In the genomic region with DNA sequence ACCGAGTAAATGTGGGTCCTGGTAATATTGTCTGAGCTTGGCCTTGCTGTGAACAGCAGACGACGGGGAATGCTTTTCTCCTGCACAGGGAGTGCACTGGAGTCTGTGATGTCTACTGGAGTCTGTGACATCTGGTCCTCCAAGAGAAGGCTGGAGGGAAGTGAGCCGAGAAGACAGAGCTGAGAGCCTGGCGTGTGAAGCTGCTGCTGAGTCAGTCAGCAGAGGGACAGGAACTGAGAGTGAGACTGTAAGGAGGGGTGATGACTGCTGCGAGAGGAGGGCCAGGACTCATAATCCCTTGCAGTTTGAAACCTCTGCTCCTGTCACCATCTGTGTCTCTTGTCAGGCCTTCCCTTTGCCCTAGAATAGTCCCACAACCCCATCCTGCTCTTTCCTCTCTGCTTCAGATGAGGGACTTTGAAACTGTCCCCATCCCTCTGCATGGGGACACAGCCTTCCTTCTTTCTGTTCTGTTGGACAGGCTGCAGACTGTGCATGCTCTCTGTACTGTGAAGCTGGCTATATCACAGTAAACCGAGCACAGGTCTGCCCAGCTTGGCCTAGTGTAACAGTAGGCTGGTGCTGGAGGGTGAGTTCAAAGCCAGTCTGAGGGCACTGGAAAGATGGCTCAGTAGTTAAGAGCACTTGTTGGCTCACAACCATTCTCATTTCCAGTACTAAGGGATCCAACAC, we compare ENCODE assay signal across 24 mouse cellular contexts. TPM values are rescaled to one million over a fixed set of nuclear protein-coding genes. Genes with fewer than 3 reads are reported as not detected.
DNase-seq lines count a peak whose midpoint lies in the region; ATAC-seq and TF ChIP-seq lines count a peak whose summit lies in the region.
"Had no signal": no experiment of that assay in that cellular context is flagged by ENCODE, and none has a peak within 500 bp of the region (broad histone marks: within the 10 kb centered on the region; RNA-seq: fewer than 3 reads in every experiment).

No protein-coding gene starts in this region.

- no peaks in the 10 kb centered on the region for H3K9me3 ChIP-seq in kidney, embryonic 14.5 days (ENCODE audit: control insufficient read depth, low read length)
- no peaks in the 10 kb centered on the region for H3K9me3 ChIP-seq in MEL (replicated peaks; ENCODE audit: insufficient read depth, low read length)
- no peaks in the 10 kb centered on the region for H3K9me3 ChIP-seq in liver, embryonic 15.5 days (replicated peaks)
- H3K9me3 ChIP-seq in hindbrain, embryonic 11.5 days (ENCODE audit: control insufficient read depth, low read length) = no peaks in the 10 kb centered on the region
- H3K9me3 ChIP-seq: forebrain, embryonic 13.5 days; heart, embryonic 15.5 days; midbrain, embryonic 12.5 days; neural tube, embryonic 12.5 days; stomach, embryonic 15.5 days had no signal

- 0 out of 2 replicates have a peak overlapping the region, but pooled peaks have one; percentile 24 for H3K27ac ChIP-seq in kidney, embryonic 14.5 days (ENCODE audit: low read depth, low read length)
- H3K27ac ChIP-seq in MEL (ENCODE audit: control insufficient read depth, low read depth, low read length) = no peak overlapping the region
- H3K27ac ChIP-seq in liver, embryonic 15.5 days (replicated peaks) = peak overlapping the region; percentile 3; the same call in 1 of the 2 replicates
- H3K27ac ChIP-seq in hindbrain, embryonic 11.5 days (ENCODE audit: low read depth, low read length) = no peak overlapping the region
- H3K27ac ChIP-seq: forebrain, embryonic 13.5 days; heart, embryonic 15.5 days; hindbrain, postnatal 0 days; midbrain, embryonic 12.5 days; neural tube, embryonic 12.5 days; stomach, embryonic 15.5 days had no signal

- H3K79me2 ChIP-seq in MEL (ENCODE audit: control insufficient read depth, insufficient read depth, low read length, poor library complexity) = no peaks in the 10 kb centered on the region

- no peak for TF ChIP-seq POLR2A in MEL (IDR thresholded peaks at IDR 0.05; ENCODE audit: control insufficient read depth in 1 of 2, insufficient read depth in 1 of 2, low read depth in 1 of 2, low read length in 2 of 2, poor library complexity in 1 of 2)

- H3K4me1 ChIP-seq in kidney, embryonic 14.5 days (ENCODE audit: control insufficient read depth, insufficient read depth, low read length) = 0 out of 2 replicates have a peak, but pooled peaks cover 4% of the 10 kb centered on the region
- peaks cover 6 to 23% of the 10 kb centered on the region in 2 experiments for H3K4me1 ChIP-seq in MEL (ENCODE audit: control insufficient read depth in 1 of 2, insufficient read depth in 2 of 2, low read length in 2 of 2)
- peaks cover 49% of the 10 kb centered on the region for H3K4me1 ChIP-seq in liver, embryonic 15.5 days (replicated peaks)
- no peaks in the 10 kb centered on the region for H3K4me1 ChIP-seq in hindbrain, embryonic 11.5 days (replicated peaks; ENCODE audit: control insufficient read depth, insufficient read depth, low read length)
- H3K4me1 ChIP-seq: forebrain, embryonic 13.5 days; heart, embryonic 15.5 days; midbrain, embryonic 12.5 days; neural tube, embryonic 12.5 days; stomach, embryonic 15.5 days had no signal

- no peak for DNase-seq in kidney, postnatal 4 days
- DNase-seq in A20 (ENCODE audit: low read depth, low spot score) (peak; percentile 83), MEL (ENCODE audit: low read depth, low spot score) (peak; percentile 19)
- DNase-seq in hindbrain, embryonic 11.5 days (ENCODE audit: low spot score) = no peak
- no peak for DNase-seq in layer of hippocampus, postnatal 36 days
- DNase-seq: adrenal gland, postnatal 10 days; cerebellum, adult 11 months; cerebellum, postnatal 25 days; gastrocnemius, postnatal 14 days; kidney, adult 18-20 months; kidney, postnatal 14 days; layer of hippocampus, adult 9-11 months; lung, embryonic 14.5 days; lung, postnatal 36 days; right cerebral cortex, adult 18-20 months had no signal

- 39% methylated on average over 7 of the region's 7 CpGs for WGBS in kidney, embryonic 14.5 days
- 74% methylated on average over 7 of the region's 7 CpGs for WGBS in liver, embryonic 15.5 days (ENCODE audit: insufficient replicate concordance)
- WGBS in hindbrain, embryonic 11.5 days = 68% methylated on average over 7 of the region's 7 CpGs

- peaks cover 18% of the 10 kb centered on the region; the same call in 1 of the 2 replicates for H3K36me3 ChIP-seq in kidney, embryonic 14.5 days (ENCODE audit: control insufficient read depth, insufficient read depth, low read length)
- H3K36me3 ChIP-seq in MEL (ENCODE audit: control insufficient read depth in 1 of 2, insufficient read depth in 2 of 2, low read length in 2 of 2) = peaks cover 0 to 10% of the 10 kb centered on the region in 2 experiments; a peak in 3 of 4 replicates
- 0 out of 2 replicates have a peak, but pooled peaks cover 3% of the 10 kb centered on the region for H3K36me3 ChIP-seq in liver, embryonic 15.5 days (replicated peaks)
- H3K36me3 ChIP-seq in hindbrain, embryonic 11.5 days (ENCODE audit: control insufficient read depth, insufficient read depth, low read length) = no peaks in the 10 kb centered on the region
- H3K36me3 ChIP-seq: stomach, embryonic 15.5 days had no signal

- TF ChIP-seq RAD21 in MEL (IDR thresholded peaks at IDR 0.05; ENCODE audit: low read depth, low read length) = no peak

- no peak overlapping the region for H3K9ac ChIP-seq in kidney, embryonic 14.5 days (ENCODE audit: low read depth, low read length)
- H3K9ac ChIP-seq in MEL (ENCODE audit: control insufficient read depth, low read depth, low read length, poor library complexity, severe bottlenecking) = no peak overlapping the region
- H3K9ac ChIP-seq in liver, embryonic 15.5 days = no peak overlapping the region
- no peak overlapping the region for H3K9ac ChIP-seq in hindbrain, embryonic 11.5 days (ENCODE audit: low read depth, low read length)
- H3K9ac ChIP-seq: forebrain, embryonic 13.5 days; heart, embryonic 15.5 days; lung, embryonic 14.5 days; midbrain, embryonic 12.5 days; neural tube, embryonic 12.5 days; stomach, embryonic 15.5 days had no signal

- no peak overlapping the region for H3K4me2 ChIP-seq in kidney, embryonic 14.5 days (replicated peaks; ENCODE audit: low read depth, low read length)
- no peak overlapping the region for H3K4me2 ChIP-seq in liver, embryonic 15.5 days
- no peak overlapping the region for H3K4me2 ChIP-seq in hindbrain, embryonic 11.5 days (replicated peaks; ENCODE audit: low read depth, low read length)
- H3K4me2 ChIP-seq: forebrain, embryonic 13.5 days; heart, embryonic 15.5 days; lung, embryonic 14.5 days; midbrain, embryonic 12.5 days; neural tube, embryonic 12.5 days; stomach, embryonic 15.5 days had no signal

- H3K4me3 ChIP-seq in kidney, embryonic 14.5 days (ENCODE audit: low read length) = no peak overlapping the region
- H3K4me3 ChIP-seq in MEL (ENCODE audit: control insufficient read depth in 1 of 2, insufficient read depth in 1 of 2, low read depth in 2 of 2, low read length in 2 of 2) = no peak overlapping the region
- H3K4me3 ChIP-seq in liver, embryonic 15.5 days (replicated peaks) = no peak overlapping the region
- H3K4me3 ChIP-seq in hindbrain, embryonic 11.5 days (ENCODE audit: low read depth, low read length) = no peak overlapping the region
- H3K4me3 ChIP-seq: forebrain, embryonic 13.5 days; heart, embryonic 15.5 days; midbrain, embryonic 12.5 days; neural tube, embryonic 12.5 days; stomach, embryonic 15.5 days had no signal

- no peak for ATAC-seq in kidney, embryonic 14.5 days (ENCODE audit: low FRiP score, low TSS enrichment)
- no peak for ATAC-seq in liver, embryonic 15.5 days (ENCODE audit: insufficient read depth)
- ATAC-seq in hindbrain, embryonic 11.5 days (ENCODE audit: low FRiP score) = no peak
- ATAC-seq: activated CD4-positive, CD25-positive, alpha-beta regulatory T cell, adult 4 months; forebrain, embryonic 13.5 days; hindbrain, postnatal 0 days had no signal

- H3K27me3 ChIP-seq in kidney, embryonic 14.5 days (ENCODE audit: control insufficient read depth, insufficient read depth, low read length) = no peaks in the 10 kb centered on the region
- no peaks in the 10 kb centered on the region for H3K27me3 ChIP-seq in MEL (ENCODE audit: control insufficient read depth in 1 of 2, insufficient read depth in 2 of 2, low read length in 2 of 2)
- H3K27me3 ChIP-seq in liver, embryonic 15.5 days = no peaks in the 10 kb centered on the region
- H3K27me3 ChIP-seq in hindbrain, embryonic 11.5 days (ENCODE audit: control insufficient read depth, insufficient read depth, low read length) = no peaks in the 10 kb centered on the region
- H3K27me3 ChIP-seq: forebrain, embryonic 13.5 days; heart, embryonic 15.5 days; midbrain, embryonic 12.5 days; neural tube, embryonic 12.5 days; stomach, embryonic 15.5 days had no signal

- TF ChIP-seq EP300 in MEL (IDR thresholded peaks at IDR 0.05; ENCODE audit: low read depth in 1 of 2, low read length in 2 of 2) = no peak

- TF ChIP-seq CTCF in MEL (IDR thresholded peaks at IDR 0.05 in 2 of 3, conservative IDR thresholded peaks at IDR 0.05 in 1 of 3; ENCODE audit: control insufficient read depth in 1 of 3, insufficient read depth in 1 of 3, low read depth in 2 of 3, low read length in 3 of 3, poor library complexity in 1 of 3, severe bottlenecking in 1 of 3) = no peak

TF ChIP-seq in MEL, 35 proteins besides CTCF, POLR2A, EP300 and RAD21:
- TF ChIP-seq MAX (IDR thresholded peaks at IDR 0.05; ENCODE audit: low read length) = peak; percentile 27; the same call in 1 of the 2 replicates
- no peak for TF ChIP-seq MYB (IDR thresholded peaks at IDR 0.05; ENCODE audit: low read depth, low read length)
- TF ChIP-seq TCF12 (IDR thresholded peaks at IDR 0.05; ENCODE audit: low read depth, low read length) = no peak

RNA-seq across cellular contexts. Expression of gene Ddx59, which starts 15.2 kb away (rescaled TPM):
- 12.7 and 19.1 TPM in 2 replicates for polyA plus RNA-seq in kidney, embryonic 14.5 days (2014; fragmentation: Nextera tagmentation; extraction: Ambion mirVana)
- 6.0 and 6.1 TPM in 2 replicates for total RNA-seq in MEL (2012; rRNA removed)
- polyA plus RNA-seq in MEL (2012; ENCODE audit: insufficient read depth in 1 of 2, insufficient read length in 2 of 2, low read depth in 1 of 2, low replicate concordance in 2 of 2, missing spikeins in 1 of 2) = 1 to 10 TPM in 1 of 2 experiments, not detected in 1; 6.9 TPM
- polyA plus RNA-seq in liver, embryonic 15.5 days (2015; fragmentation: Nextera tagmentation; extraction: Ambion mirVana) = 4.9 and 5.5 TPM in 2 replicates
- polyA plus RNA-seq in hindbrain, embryonic 11.5 days (2014; fragmentation: Nextera tagmentation; extraction: Ambion mirVana) = 18.0 and 20.3 TPM in 2 replicates
- total RNA-seq in layer of hippocampus, postnatal 36 days (2021) = 1 to 10 TPM; 7.5 to 8.3 TPM

RNA-seq across cellular contexts. Expression of gene Kif14, which starts 35.9 kb away (rescaled TPM):
- polyA plus RNA-seq in kidney, embryonic 14.5 days (2014; fragmentation: Nextera tagmentation; extraction: Ambion mirVana) = 4.6 and 11.6 TPM in 2 replicates
- 6.5 and 9.5 TPM in 2 replicates for total RNA-seq in MEL (2012; rRNA removed)
- polyA plus RNA-seq in MEL (2012; ENCODE audit: insufficient read depth in 1 of 2, insufficient read length in 2 of 2, low read depth in 1 of 2, low replicate concordance in 2 of 2, missing spikeins in 1 of 2) = 10 to 100 TPM in 1 of 2 experiments, not detected in 1; 15.8 TPM
- 6.0 and 6.4 TPM in 2 replicates for polyA plus RNA-seq in liver, embryonic 15.5 days (2015; fragmentation: Nextera tagmentation; extraction: Ambion mirVana)
- polyA plus RNA-seq in hindbrain, embryonic 11.5 days (2014; fragmentation: Nextera tagmentation; extraction: Ambion mirVana) = 8.1 and 11.7 TPM in 2 replicates
- under 1 TPM; 0.20 to 0.25 TPM for total RNA-seq in layer of hippocampus, postnatal 36 days (2021)

Comparison
In these comparisons a context has a peak if more than half of its experiments do, and no peak if none do; other contexts are left out.
1. H3K27ac ChIP-seq: peak in kidney, embryonic 14.5 days (single experiment) and liver, embryonic 15.5 days (single experiment); none in MEL (single experiment) and hindbrain, embryonic 11.5 days (single experiment).
2. DNase-seq: peak in A20 (single experiment) and MEL (single experiment); none in kidney, postnatal 4 days (0 of 2), hindbrain, embryonic 11.5 days (single experiment) and layer of hippocampus, postnatal 36 days (0 of 2).